Mouse (Mus musculus) embryonic stem cell, embryonic (primary cell): Measurements from ENCODE around the gene Gm28043.

Experiments
- CTCF ChIA-PET, 4 experiments: fragments of 300-600 bp in 2 of 4; fragments of 350-600 bp in 2 of 4; sonication (Branson Sonifier 250); formaldehyde crosslinking; loops; one replicate each; lab custom pipeline; 2022; ENCODE audit warnings: inconsistent platforms in 2 of 4; lab: Charles Lee
- POLR2A ChIA-PET, 4 experiments: fragments of 300-600 bp in 2 of 4; fragments of 350-600 bp in 2 of 4; sonication (Branson Sonifier 250); formaldehyde crosslinking; loops; one replicate each; lab custom pipeline; 2022; ENCODE audit warnings: antibody characterized with exemption in 4 of 4, inconsistent platforms in 1 of 4; lab: Charles Lee

The Gm28043 gene

GRCm38 (mm10) chr17:29683127-29683526 lies 68.5 kb downstream of the Gm28043 start:
- ChIA-PET POLR2A (interaction anchor here in 2 of 4 experiments (0.8 to 1.5 kb wide), 2 partner anchors 11 to 16 kb away, joined by 3 to 7 read pairs; no protein-coding TSS in a partner anchor), CTCF (interaction anchor here in 1 of 4 experiments (0.8 kb wide), 1 partner anchor 312 kb away, joined by 3 read pairs; no protein-coding TSS in a partner anchor)

- POLR2A ChIA-PET = no interaction called here
- CTCF ChIA-PET = no interaction called here
These were observed 69.6 kb downstream of the Gm28043 start for GRCm38 (mm10) chr17:29684275-29684674.

DNA sequence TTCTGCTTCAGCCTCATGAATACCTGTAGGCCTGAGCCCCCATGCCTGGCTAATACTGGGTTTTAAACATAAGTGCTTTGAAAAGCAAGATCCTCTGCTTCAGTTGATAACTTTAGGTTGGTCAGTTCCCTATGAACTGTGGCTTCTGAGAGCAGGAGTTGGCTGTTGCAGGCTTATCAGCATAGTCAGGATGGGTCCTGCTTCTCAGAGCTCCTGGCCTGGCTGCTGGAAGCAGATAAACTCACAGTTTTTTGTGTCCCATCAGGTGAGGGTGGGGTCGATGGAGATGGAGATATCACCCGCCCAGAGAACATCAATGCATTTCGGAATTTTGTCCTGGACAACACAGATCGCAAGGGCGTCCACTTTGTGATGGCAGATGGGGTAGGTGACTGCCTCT lies 72.1 kb downstream of the Gm28043 start:
- CTCF ChIA-PET = no interaction called here

DNA sequence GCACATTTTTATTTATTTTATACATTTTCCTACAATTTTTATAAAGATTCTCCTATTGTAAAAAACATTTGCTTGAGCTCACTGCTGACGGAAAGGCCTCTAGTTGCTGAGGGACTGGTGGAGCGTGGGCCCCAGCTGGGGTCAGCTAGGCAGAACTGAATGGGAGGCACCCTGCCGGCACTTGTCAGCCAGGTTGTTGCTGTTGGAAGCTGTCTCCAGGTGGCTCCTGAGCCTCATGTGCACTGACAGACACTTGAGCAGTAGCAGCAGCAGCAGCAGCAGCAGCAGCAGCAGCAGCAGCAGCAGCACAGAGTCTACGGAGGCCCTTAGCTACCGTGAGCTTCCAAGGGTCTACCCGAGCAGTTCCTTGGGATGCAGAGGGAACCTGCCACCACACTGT lies 72.7 kb downstream of the Gm28043 start:
- ChIA-PET CTCF (interaction anchor here in 3 of 4 experiments (0.6 kb wide), 3 partner anchors 51 to 321 kb away, joined by 3 to 9 read pairs (median 8); no protein-coding TSS in a partner anchor), POLR2A (interaction anchor here in 2 of 4 experiments (0.6 to 1.4 kb wide), 4 partner anchors 22 to 252 kb away, joined by 3 to 4 read pairs (median 4); partner anchors contain the start of gene Gm28043 (in 1 of the 2))

More for the DNA sequence above, 72.1 kb downstream of the Gm28043 start:
- POLR2A ChIA-PET = interaction anchor here in 1 of 4 experiments (0.6 to 1.7 kb wide), 3 partner anchors 8 to 251 kb away, joined by 3 to 7 read pairs (median 3); partner anchors contain the start of gene Gm28043

DNA sequence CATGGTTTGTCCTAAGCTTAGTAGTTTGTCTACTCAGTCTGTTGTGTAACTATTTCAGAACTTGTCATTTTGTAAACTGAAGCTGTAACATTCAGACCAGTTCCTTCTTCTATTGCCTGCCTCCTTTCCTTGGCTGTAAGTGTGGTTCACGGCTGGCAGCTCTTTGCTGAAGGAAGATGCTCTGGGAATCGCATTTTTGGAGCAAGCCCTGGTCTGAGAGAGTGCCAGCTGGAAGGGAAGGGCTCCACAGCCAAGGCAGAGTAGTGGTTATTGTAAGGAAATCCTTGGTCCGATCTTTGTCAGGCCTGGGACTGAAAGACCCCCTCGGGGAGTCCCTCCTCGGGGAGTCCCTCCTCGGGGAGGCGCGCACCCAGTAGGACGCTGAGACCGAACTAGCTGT lies 73.9 kb downstream of the Gm28043 start:
- ChIA-PET CTCF (interaction anchor here in 2 of 4 experiments (0.6 to 0.9 kb wide), 3 partner anchors 12 to 84 kb away, joined by 3 to 7 read pairs (median 3); no protein-coding TSS in a partner anchor), POLR2A (interaction anchor here in 3 of 4 experiments (0.6 to 1.4 kb wide), 8 partner anchors 11 to 188 kb away, joined by 3 to 14 read pairs (median 3); no protein-coding TSS in a partner anchor)

GRCm38 (mm10) chr17:29690257-29690656 lies 75.6 kb downstream of the Gm28043 start:
- ChIA-PET POLR2A (interaction anchor here in 2 of 4 experiments (0.5 kb wide), 2 partner anchors 47 to 91 kb away, joined by 4 to 6 read pairs; no protein-coding TSS in a partner anchor), CTCF (no interaction called here)

DNA sequence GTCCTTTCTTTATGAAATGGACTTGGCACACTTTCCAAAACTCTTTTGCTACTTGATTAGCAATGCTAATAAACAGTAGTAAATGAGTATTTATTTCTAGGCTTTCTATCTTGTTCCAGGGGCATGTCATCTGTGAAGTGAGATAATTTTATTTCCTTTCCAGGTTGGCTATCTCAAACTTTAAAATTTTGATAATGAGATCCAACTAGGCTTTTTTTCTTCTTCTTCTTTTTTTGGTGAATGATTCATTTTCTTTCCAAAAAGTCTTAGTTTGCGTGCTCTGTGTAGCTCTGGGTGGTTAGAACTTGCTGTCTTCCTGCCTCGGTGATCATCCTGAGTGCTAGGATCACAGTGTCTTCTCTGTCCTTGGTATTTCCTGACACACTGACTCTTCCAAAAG lies 78.2 kb downstream of the Gm28043 start:
- ChIA-PET CTCF (interaction anchor here in 2 of 4 experiments (0.9 to 1.1 kb wide), 2 partner anchors 45 to 190 kb away, joined by 3 read pairs; no protein-coding TSS in a partner anchor), POLR2A (interaction anchor here in 2 of 4 experiments (0.9 to 1.3 kb wide), 3 partner anchors 10 to 22 kb away, joined by 3 to 7 read pairs (median 4); no protein-coding TSS in a partner anchor)

DNA sequence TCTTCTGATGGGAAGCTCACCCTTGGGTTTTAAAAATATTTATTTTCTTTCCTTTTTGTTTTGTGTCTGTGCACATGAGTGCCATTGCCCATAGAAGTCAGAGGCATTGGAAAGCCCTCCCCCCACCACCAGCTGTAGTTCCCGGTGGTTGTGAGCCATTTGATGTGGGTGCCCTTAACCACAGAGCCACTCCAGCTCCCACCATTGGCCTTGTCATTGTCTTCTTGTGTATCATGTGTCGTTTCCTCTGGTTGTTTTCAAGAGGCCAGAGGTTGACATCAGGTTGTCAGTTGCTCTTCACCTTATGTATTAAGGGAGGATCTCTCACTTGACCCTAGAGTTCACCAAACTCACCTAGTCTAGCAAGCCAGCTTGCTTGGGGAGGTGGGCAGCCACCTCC lies 78.9 kb downstream of the Gm28043 start:
- POLR2A ChIA-PET = interaction anchor here in 3 of 4 experiments (0.9 to 6.9 kb wide), 5 partner anchors 9 to 21 kb away, joined by 3 to 51 read pairs (median 7); no protein-coding TSS in a partner anchor

DNA sequence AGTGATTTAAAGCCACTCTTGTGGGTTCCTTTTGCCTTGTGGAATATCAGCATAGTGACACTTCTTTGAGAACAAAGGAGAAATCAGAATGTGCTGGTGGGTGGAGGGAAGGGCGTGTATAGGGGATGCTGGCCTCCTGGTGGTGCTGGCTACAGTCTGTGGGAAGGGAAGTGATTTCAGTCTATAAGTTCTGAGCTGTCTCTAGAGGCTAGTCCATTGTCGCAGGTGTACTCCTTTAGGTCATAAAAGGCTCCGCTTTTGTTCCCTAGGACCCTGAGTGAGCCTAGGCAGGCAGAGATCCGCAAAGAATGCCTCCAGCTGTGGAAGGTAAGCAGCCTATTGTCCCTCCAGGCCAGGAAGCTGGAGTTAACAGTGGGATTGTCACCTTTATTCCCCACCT lies 79.8 kb downstream of the Gm28043 start:
- ChIA-PET CTCF (interaction anchor here in 2 of 4 experiments (0.6 to 1.2 kb wide), 4 partner anchors 14 to 166 kb away, joined by 3 to 13 read pairs (median 4); partner anchors contain the start of gene Ccdc167 (in 1 of the 2)), POLR2A (interaction anchor here (0.5 to 6.9 kb wide), 11 partner anchors 9 to 65 kb away, joined by 3 to 51 read pairs (median 4); partner anchors contain the start of gene Cmtr1 (in 1 of the 4))

More for the DNA sequence above, 78.9 kb downstream of the Gm28043 start:
- CTCF ChIA-PET = interaction anchor here in 3 of 4 experiments (0.9 to 1.1 kb wide), 3 partner anchors 44 to 189 kb away, joined by 3 read pairs; no protein-coding TSS in a partner anchor

DNA sequence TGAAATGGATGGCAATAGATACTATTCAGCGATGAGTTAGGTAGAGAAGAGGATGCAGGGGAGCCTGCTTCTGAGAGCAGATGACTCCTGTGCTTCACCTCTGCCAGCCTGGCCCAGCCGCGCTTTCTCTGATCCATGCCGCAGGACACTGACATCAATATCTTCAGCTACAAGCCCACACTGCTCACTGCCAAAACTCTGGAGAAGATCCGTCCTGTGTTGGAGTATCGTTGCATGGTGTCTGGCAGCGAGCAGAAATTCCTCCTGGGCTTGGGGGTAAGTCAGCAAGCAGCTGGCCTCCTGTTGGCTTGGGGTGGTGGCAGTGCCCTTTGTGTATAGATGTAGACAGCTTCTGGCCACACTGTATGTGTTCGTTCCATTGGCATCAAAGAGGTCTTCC lies 82.3 kb downstream of the Gm28043 start:
- ChIA-PET POLR2A (interaction anchor here in 1 of 4 experiments (1.4 to 6.9 kb wide), 2 partner anchors 10 to 82 kb away, joined by 3 to 51 read pairs; no protein-coding TSS in a partner anchor), CTCF (no interaction called here)

GRCm38 (mm10) chr17:29698421-29698820 lies 83.7 kb downstream of the Gm28043 start:
- CTCF ChIA-PET = interaction anchor here in 1 of 4 experiments (1.6 kb wide), 1 partner anchor 62 kb away, joined by 5 read pairs; no protein-coding TSS in a partner anchor
- POLR2A ChIA-PET = interaction anchor here in 3 of 4 experiments (0.5 to 6.9 kb wide), 3 partner anchors 9 to 42 kb away, joined by 3 to 51 read pairs (median 6); no protein-coding TSS in a partner anchor

DNA sequence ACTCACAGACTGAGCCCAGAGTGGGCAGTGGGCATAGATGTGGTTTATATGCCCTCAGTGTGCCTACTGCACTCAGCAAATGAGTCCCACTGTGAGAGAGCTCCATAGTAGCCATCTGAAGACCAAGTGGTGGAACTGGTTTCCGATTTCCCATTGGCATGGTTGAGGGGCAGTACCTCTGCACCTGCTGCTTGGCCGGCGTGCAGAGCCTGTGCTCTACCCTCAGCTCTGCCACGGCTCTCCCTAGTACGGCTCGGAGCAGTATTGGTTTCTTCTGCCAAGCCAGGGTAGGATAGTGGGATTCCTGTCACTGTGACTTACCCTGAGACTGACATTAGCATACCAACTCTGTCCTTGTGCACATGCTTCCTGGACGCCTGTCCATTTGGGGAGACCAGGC lies 85.9 kb downstream of the Gm28043 start:
- POLR2A ChIA-PET = interaction anchor here in 2 of 4 experiments (0.6 to 1.5 kb wide), 4 partner anchors 8 to 634 kb away, joined by 3 to 7 read pairs (median 4); partner anchors contain the start of gene Ccdc167 (in 1 of the 2)
- CTCF ChIA-PET = interaction anchor here in 3 of 4 experiments (0.5 to 1.6 kb wide), 7 partner anchors 9 to 182 kb away, joined by 3 to 7 read pairs (median 3); no protein-coding TSS in a partner anchor

- ChIA-PET CTCF (interaction anchor here in 1 of 4 experiments (0.6 kb wide), 1 partner anchor 547 kb away, joined by 4 read pairs; no protein-coding TSS in a partner anchor), POLR2A (interaction anchor here in 3 of 4 experiments (0.8 to 2.6 kb wide), 12 partner anchors 8 to 266 kb away, joined by 3 to 8 read pairs (median 4); partner anchors contain the start of genes Gm28043 (in 1 of the 3) and Rnf8 (in 1 of the 3))
These were observed 88.4 kb downstream of the Gm28043 start for GRCm38 (mm10) chr17:29702938-29703710.

GRCm38 (mm10) chr17:29704781-29705180 lies 90.1 kb downstream of the Gm28043 start:
- ChIA-PET CTCF (interaction anchor here (0.7 to 1.6 kb wide), 17 partner anchors 16 to 1314 kb away, joined by 3 to 7 read pairs (median 3); no protein-coding TSS in a partner anchor), POLR2A (interaction anchor here in 3 of 4 experiments (0.8 to 7.0 kb wide), 8 partner anchors 8 to 115 kb away, joined by 3 to 51 read pairs (median 4); partner anchors contain the start of gene Cmtr1 (in 1 of the 3))

DNA sequence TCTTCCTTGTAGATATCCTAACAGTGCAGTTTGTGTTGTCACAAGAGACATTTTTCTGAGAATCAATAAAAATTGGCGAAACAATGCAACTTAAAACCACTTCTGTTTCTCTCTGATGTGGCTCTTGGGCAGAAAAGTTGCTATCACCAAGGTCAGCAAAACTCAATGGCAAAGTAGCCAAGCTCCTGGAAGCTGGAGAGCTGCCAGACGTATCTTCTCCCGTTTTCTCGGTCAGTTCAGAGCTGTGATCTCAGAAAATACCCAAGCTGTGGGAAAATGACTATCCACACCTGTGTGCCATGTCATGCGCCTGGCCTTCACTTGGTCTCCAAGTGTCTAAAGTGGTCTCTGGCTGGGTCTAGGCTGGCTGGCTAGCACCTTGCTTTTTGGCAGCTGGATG lies 91.2 kb downstream of the Gm28043 start:
- ChIA-PET CTCF (interaction anchor here in 2 of 4 experiments (0.9 to 1.0 kb wide), 2 partner anchors 19 to 177 kb away, joined by 4 read pairs; no protein-coding TSS in a partner anchor), POLR2A (interaction anchor here in 2 of 4 experiments (0.6 to 7.0 kb wide), 4 partner anchors 9 to 587 kb away, joined by 3 to 51 read pairs (median 5); partner anchors contain the start of gene Cmtr1 (in 1 of the 2))

DNA sequence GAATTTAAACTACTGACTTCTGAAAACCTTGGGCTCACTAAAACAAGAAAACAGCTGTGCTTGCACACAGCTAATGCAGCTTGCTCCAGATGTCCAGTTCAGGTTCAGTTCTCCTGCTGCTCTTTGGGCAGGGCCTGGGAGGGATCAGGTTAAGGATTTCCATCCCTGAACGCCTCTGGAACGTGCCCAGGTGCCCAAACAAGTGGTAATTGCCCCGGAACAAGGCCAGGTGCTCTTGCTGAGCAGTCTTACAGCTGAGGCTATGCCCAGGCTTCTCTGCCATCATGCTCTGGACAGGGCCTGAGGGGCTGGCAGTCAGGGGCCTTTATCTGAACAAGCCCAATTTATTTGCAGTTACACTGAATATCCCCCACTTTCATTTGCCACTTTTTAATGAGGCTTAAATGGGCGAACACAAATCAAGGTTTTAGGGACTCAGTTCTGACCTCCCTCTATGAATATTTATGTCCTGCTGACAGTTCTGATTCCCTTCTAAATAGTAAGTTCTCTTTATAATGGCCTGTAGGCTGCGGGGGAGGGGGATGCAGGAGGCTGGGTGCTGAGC lies 92.4 kb downstream of the Gm28043 start:
- ChIA-PET CTCF (interaction anchor here in 1 of 4 experiments (1.6 kb wide), 1 partner anchor 55 kb away, joined by 4 read pairs; no protein-coding TSS in a partner anchor), POLR2A (interaction anchor here in 2 of 4 experiments (0.5 to 7.0 kb wide), 5 partner anchors 9 to 209 kb away, joined by 3 to 51 read pairs (median 3); no protein-coding TSS in a partner anchor)

GRCm38 (mm10) chr17:29708783-29709182 lies 94.1 kb downstream of the Gm28043 start:
- ChIA-PET CTCF (interaction anchor here in 3 of 4 experiments (0.5 to 1.6 kb wide), 8 partner anchors 9 to 280 kb away, joined by 3 to 9 read pairs (median 4); no protein-coding TSS in a partner anchor), POLR2A (interaction anchor here in 3 of 4 experiments (0.9 to 7.0 kb wide), 17 partner anchors 8 to 264 kb away, joined by 3 to 51 read pairs (median 4); partner anchors contain the start of gene Ccdc167 (in 1 of the 3))
